Mouse (Mus musculus) bone marrow macrophage, adult 2 months (primary cell): Measurements from ENCODE around the gene Rrp7a.

Experiments
- CTCF ChIP-seq: IDR thresholded peaks from 2 replicates; pipeline ENCODE4 v1.5.1; 2012; ENCODE audit warnings: low read depth, mild to moderate bottlenecking, low read length, moderate library complexity
- POLR2A ChIP-seq: IDR thresholded peaks from 2 replicates; pipeline ENCODE4 v1.6.1; 2012; ENCODE audit warnings: mild to moderate bottlenecking, low read depth, low read length, borderline replicate concordance

- TF ChIP-seq POLR2A (no peak), CTCF (no peak)
These were observed at the start of gene Rrp7a for GRCm38 (mm10) chr15:83122566-83123145.
